Mouse (Mus musculus): ENCODE results near the gene Tenm4. TPM values are rescaled to one million over a fixed set of nuclear protein-coding genes. Genes with fewer than 3 reads are reported as not detected.
"Not testable (repeated sequence)": the region's sequence is repeated elsewhere in the genome, so short reads cannot be mapped to it uniquely, and the experiment has no call there.

Gene Tenm4
- polyA plus RNA-seq, 1 experiment from 2014 or later: 9.1 TPM

GRCm38 (mm10) chr7:96922927-96923326, 751.9 kb downstream of the Tenm4 start:
- Histone ChIP-seq H3K4me3 (ENCODE audit: low read length) (no peak overlapping the region), H3K9me3 (replicated peaks; ENCODE audit: control insufficient read depth, low read length) (no peaks in the 10 kb centered on the region), H3K9ac (ENCODE audit: low read length) (no peak overlapping the region), H3K4me2 (ENCODE audit: low read depth, low read length) (no peak overlapping the region), H3K4me1 (ENCODE audit: control insufficient read depth, insufficient read depth, low read length) (no peaks in the 10 kb centered on the region), H3K27ac (ENCODE audit: low read length) (no peak overlapping the region), H3K27me3 (ENCODE audit: control insufficient read depth, insufficient read depth, low read length) (no peaks in the 10 kb centered on the region), H3K36me3 (ENCODE audit: control insufficient read depth, insufficient read depth) (no peaks in the 10 kb centered on the region)
- ATAC-seq (replicated peaks; ENCODE audit: extremely low read depth, insufficient read depth, low FRiP score): no peak
- 87% methylated on average over 2 of the region's 2 CpGs for WGBS

DNA sequence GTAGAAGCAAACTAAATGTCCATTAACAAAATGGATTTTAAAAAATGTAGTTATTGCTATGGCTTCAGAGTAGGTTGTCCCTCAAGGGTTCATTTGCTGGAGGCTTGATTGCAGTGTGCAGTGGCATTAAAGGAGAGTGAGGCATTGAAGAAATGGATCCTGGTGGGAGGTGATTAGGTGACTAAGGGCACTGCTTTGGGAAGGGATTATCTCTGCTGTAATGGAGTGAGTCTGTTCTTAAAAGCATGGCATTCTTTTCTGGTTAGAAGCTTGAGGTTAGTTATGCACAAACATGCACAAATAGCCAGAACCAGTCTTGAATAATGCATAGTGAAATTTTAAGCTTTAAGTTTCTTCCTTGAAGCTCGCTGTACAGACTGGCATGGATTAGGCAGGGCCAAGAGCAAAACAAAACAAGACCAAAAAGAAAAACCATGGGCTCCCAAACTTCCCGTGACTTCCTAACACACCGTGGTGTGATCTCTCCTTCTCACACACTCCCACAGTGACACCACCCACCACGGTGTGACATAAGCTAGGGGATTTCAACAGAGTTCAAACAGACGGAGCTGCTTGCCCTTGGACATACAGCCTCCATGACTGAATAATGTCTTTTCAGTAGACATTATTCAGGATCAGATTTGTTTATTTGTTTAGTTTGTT, 772.8 kb downstream of the Tenm4 start:
- H3K4me3 ChIP-seq (ENCODE audit: low read length): no peak overlapping the region
- H3K27me3 ChIP-seq (ENCODE audit: control insufficient read depth, insufficient read depth, low read length): no peaks in the 10 kb centered on the region; the same call in 1 of the 2 replicates
- no peaks in the 10 kb centered on the region for H3K36me3 ChIP-seq (ENCODE audit: control insufficient read depth, insufficient read depth)
- no peak overlapping the region for H3K27ac ChIP-seq (ENCODE audit: low read length)
- H3K4me1 ChIP-seq (ENCODE audit: control insufficient read depth, insufficient read depth, low read length): no peaks in the 10 kb centered on the region
- H3K4me2 ChIP-seq (ENCODE audit: low read depth, low read length): no peak overlapping the region
- no peaks in the 10 kb centered on the region; the same call in 1 of the 2 replicates for H3K9me3 ChIP-seq (replicated peaks; ENCODE audit: control insufficient read depth, low read length)
- no peak overlapping the region for H3K9ac ChIP-seq (ENCODE audit: low read length)
- 64% methylated on average over 5 of the region's 5 CpGs for WGBS
- ATAC-seq (replicated peaks; ENCODE audit: extremely low read depth, insufficient read depth, low FRiP score): no peak

DNA sequence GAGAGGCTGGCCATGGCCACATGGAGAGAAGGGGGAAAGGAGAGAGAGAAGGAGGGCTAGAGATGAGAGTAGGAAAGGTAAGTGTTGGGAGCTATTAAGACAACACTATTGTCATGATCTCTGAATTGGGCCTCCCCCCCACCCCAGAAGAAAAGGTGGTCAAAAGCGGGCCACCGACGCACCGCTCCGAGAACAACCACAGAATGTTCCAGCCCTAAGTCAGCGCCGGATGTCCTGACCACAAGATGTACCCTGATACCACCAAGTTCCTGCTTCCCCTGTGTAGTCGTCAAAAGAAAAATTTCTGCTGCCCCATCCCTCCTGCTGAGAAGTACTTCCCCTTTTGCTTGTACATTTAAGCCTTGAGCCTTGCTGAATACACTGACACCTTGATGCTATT, 775.5 kb downstream of the Tenm4 start:
- H3K4me3 ChIP-seq (ENCODE audit: low read length); H3K36me3 ChIP-seq (ENCODE audit: control insufficient read depth, insufficient read depth); H3K9ac ChIP-seq (ENCODE audit: low read length); H3K4me2 ChIP-seq (ENCODE audit: low read depth, low read length); ATAC-seq (replicated peaks; ENCODE audit: extremely low read depth, insufficient read depth, low FRiP score); H3K27ac ChIP-seq (ENCODE audit: low read length); H3K9me3 ChIP-seq (replicated peaks; ENCODE audit: control insufficient read depth, low read length); H3K27me3 ChIP-seq (ENCODE audit: control insufficient read depth, insufficient read depth, low read length); H3K4me1 ChIP-seq (ENCODE audit: control insufficient read depth, insufficient read depth, low read length): not testable (repeated sequence)
- 85% methylated on average over 8 of the region's 8 CpGs for WGBS

- Histone ChIP-seq H3K9me3 (replicated peaks; ENCODE audit: control insufficient read depth, low read length) (no peaks in the 10 kb centered on the region; the same call in 1 of the 2 replicates), H3K36me3 (ENCODE audit: control insufficient read depth, insufficient read depth) (peaks cover 2% of the 10 kb centered on the region; the same call in 1 of the 2 replicates), H3K4me1 (ENCODE audit: control insufficient read depth, insufficient read depth, low read length) (peaks cover 11% of the 10 kb centered on the region), H3K27me3 (ENCODE audit: control insufficient read depth, insufficient read depth, low read length) (no peaks in the 10 kb centered on the region), H3K9ac (ENCODE audit: low read length) (peak within 1 kb of the TSS; percentile 93), H3K27ac (ENCODE audit: low read length) (peak within 1 kb of the TSS; percentile 88), H3K4me2 (ENCODE audit: low read depth, low read length) (peak within 1 kb of the TSS; percentile 71), H3K4me3 (ENCODE audit: low read length) (peak within 1 kb of the TSS; percentile 72)
- WGBS: under 1% methylated on average over 61 of the region's 62 CpGs
- peak; percentile 100 for ATAC-seq (replicated peaks; ENCODE audit: extremely low read depth, insufficient read depth, low FRiP score)
Observed at GRCm38 (mm10) chr7:96951281-96952051, 780.4 kb downstream of the Tenm4 start, which contains the start of gene Nars2. Nars2 (plus strand) TSS chr7:96951505.

DNA sequence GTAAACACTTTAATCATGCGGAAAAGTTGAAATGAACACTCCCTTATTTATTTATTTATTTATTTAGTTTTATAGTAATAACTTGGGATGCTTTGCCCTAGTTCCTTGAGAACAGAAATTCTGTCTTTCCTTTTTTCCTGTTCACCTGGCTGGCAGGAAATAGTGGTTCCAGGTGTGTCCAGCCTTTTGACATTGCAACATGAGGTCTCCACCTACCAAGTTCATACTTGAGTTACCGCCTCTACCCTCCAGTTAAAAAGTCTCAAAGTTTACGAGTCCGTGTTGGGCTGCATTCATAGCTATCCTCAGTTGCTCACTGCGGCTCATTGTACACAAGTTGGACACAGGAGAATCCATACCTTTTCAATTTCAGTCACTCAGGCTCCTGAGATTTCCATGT, 781.0 kb downstream of the Tenm4 start:
- Histone ChIP-seq H3K9ac (ENCODE audit: low read length) (peak overlapping the region; percentile 93), H3K4me3 (ENCODE audit: low read length) (peak overlapping the region; percentile 72), H3K27me3 (ENCODE audit: control insufficient read depth, insufficient read depth, low read length) (no peaks in the 10 kb centered on the region), H3K4me1 (ENCODE audit: control insufficient read depth, insufficient read depth, low read length) (peaks cover 11% of the 10 kb centered on the region), H3K4me2 (ENCODE audit: low read depth, low read length) (peak overlapping the region; percentile 71), H3K27ac (ENCODE audit: low read length) (no peak overlapping the region; the same call in 1 of the 2 replicates), H3K9me3 (replicated peaks; ENCODE audit: control insufficient read depth, low read length) (no peaks in the 10 kb centered on the region; the same call in 1 of the 2 replicates), H3K36me3 (ENCODE audit: control insufficient read depth, insufficient read depth) (peaks cover 5% of the 10 kb centered on the region; the same call in 1 of the 2 replicates)
- no peak for ATAC-seq (replicated peaks; ENCODE audit: extremely low read depth, insufficient read depth, low FRiP score)
- WGBS: 38% methylated on average over 5 of the region's 5 CpGs

DNA sequence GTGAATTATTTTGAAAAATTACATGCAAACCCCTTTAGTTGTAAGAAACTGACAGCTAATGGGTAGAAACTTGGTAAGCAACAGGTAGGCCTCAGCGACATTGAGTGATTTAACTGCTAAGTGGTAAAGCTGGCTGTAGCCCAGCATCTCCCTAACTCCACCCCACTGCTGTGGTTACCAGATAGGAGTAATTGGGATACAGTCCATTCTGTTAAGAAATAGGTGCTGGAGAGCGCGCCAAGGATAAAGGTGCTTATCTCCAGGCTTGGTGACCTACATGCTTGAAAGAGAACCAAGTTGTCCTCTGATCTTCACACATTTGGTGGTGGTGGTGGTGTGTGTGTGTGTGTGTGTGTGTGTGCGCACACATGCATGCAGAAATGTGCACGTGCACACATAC, 788.1 kb downstream of the Tenm4 start:
- H3K36me3 ChIP-seq (ENCODE audit: control insufficient read depth, insufficient read depth): peaks cover 19% of the 10 kb centered on the region
- no peaks in the 10 kb centered on the region for H3K9me3 ChIP-seq (replicated peaks; ENCODE audit: control insufficient read depth, low read length)
- H3K4me1 ChIP-seq (ENCODE audit: control insufficient read depth, insufficient read depth, low read length): no peaks in the 10 kb centered on the region
- 91% methylated on average over 5 of the region's 5 CpGs for WGBS
- no peak overlapping the region for H3K4me2 ChIP-seq (ENCODE audit: low read depth, low read length)
- no peak overlapping the region for H3K4me3 ChIP-seq (ENCODE audit: low read length)
- no peaks in the 10 kb centered on the region for H3K27me3 ChIP-seq (ENCODE audit: control insufficient read depth, insufficient read depth, low read length)
- H3K9ac ChIP-seq (ENCODE audit: low read length): no peak overlapping the region
- no peak overlapping the region for H3K27ac ChIP-seq (ENCODE audit: low read length)
- ATAC-seq (replicated peaks; ENCODE audit: extremely low read depth, insufficient read depth, low FRiP score): no peak

MicroRNAs encoded within 50 kb of the gene (microRNA counts, 519-probe panel; counts per million panel counts)
- 2,353 counts per million, percentile 50 among the panel's probes with 10 or more counts for microRNA mmu-miR-708

Small RNAs within 50 kb of the gene (microRNA-seq; reads per million reads assigned to microRNA genes)
- gene Mir6394 (not detected), gene Mir708 (761 reads per million, percentile 76 among the genes with 10 or more reads in this experiment)
